Mouse (Mus musculus): Measurements from ENCODE around the gene Cyp4f13. TPM values are rescaled to one million over a fixed set of nuclear protein-coding genes. Genes with fewer than 3 reads are reported as not detected.

The Cyp4f13 gene
- polyA plus RNA-seq, 1 experiment from 2014 or later: 5.4 TPM

DNA sequence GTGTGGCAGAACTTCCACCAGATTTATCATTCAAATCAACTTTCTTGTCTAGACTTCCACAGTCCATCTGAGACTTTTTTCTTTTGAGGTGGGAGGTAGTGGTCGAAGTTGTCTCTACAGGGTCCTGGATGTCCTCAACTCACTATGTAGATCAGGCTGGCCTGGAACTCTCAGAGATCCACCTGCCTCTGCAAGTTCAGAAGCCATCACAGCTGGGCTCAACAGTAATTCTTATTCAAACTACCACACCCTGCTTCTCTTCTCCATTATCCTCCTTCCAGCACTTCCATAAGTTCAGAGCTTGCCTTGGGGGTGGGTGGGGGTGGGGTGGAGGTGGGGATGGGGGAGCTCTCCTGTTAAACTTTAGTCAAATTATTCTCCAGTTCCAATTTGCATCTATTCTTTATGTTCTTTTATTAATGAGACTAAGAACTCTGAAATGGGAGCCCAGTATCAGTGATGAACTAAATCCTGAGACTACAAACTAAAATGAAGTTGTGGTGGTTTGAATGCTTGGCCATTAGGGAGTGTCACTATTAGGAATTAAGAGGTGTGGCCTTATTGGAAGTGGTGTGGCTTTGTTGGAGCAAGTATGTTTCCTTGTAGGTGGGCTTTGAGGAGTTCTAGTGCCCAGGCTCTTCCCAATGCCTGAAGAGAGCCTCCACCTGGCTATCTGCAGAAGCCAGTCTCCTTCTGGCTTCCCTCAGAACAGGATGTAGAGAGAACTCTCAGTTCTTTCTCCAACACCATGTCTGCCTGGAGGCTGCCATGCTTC lies 45.3 kb downstream of the Cyp4f13 start:
- H3K4me3 ChIP-seq: no peak overlapping the region
- no peak overlapping the region for H3K27ac ChIP-seq
- ATAC-seq: no peak
- H3K36me3 ChIP-seq: no peaks in the 10 kb centered on the region
- H3K9me3 ChIP-seq (replicated peaks): no peaks in the 10 kb centered on the region
- WGBS (ENCODE audit: insufficient replicate concordance): 43% methylated on average over 1 of the region's 1 CpGs
- no peaks in the 10 kb centered on the region for H3K4me1 ChIP-seq
- H3K27me3 ChIP-seq (replicated peaks): peaks cover 13% of the 10 kb centered on the region
- H3K9ac ChIP-seq: no peak overlapping the region
- no peak overlapping the region for H3K4me2 ChIP-seq

DNA sequence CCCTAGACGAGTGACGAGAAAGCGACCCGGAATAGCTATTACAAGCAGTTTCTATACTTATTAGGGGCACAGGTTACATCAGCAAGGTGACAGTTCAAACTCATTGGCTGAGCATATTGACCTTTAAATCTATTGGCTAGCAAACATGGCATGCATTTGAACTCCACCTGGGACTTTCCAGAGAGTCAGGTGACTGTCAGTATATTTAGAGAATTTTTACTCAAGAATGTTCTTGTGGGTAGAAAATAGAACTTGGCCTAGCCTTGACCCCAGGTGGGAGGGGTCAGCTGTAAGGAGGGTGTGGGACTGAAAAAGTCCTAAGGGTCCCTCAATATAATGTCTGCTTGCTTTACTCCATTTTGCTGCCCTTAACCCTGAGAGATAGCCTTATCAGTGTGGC lies 51.8 kb downstream of the Cyp4f13 start:
- no peaks in the 10 kb centered on the region for H3K9me3 ChIP-seq (replicated peaks)
- WGBS (ENCODE audit: insufficient replicate concordance): 81% methylated on average over 4 of the region's 4 CpGs
- no peak overlapping the region for H3K9ac ChIP-seq
- ATAC-seq: no peak
- H3K36me3 ChIP-seq: no peaks in the 10 kb centered on the region
- H3K27ac ChIP-seq: no peak overlapping the region
- no peaks in the 10 kb centered on the region for H3K27me3 ChIP-seq (replicated peaks)
- H3K4me1 ChIP-seq: peaks cover 11% of the 10 kb centered on the region
- H3K4me3 ChIP-seq: no peak overlapping the region
- H3K4me2 ChIP-seq: no peak overlapping the region

DNA sequence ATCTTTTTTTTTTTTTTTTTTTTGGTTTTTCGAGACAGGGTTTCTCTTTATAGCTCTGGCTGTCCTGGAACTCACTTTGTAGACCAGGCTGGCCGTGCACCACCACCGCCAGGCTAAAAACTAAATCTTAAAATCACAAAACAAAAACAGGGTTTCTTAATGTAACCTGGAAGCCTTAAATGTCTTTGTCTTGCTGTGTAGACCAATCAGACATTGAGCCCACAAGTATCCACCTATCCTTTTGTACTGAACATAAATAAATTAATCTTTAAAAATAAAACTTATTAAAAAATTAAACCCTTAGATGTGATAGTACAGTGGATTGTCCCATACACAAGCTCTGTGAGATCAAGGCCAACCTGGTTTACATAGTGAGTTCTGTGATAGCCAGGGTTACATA lies 53.3 kb downstream of the Cyp4f13 start:
- Histone ChIP-seq H3K4me2 (no peak overlapping the region), H3K9ac (no peak overlapping the region), H3K4me3 (no peak overlapping the region), H3K27ac (no peak overlapping the region), H3K9me3 (replicated peaks) (no peaks in the 10 kb centered on the region), H3K27me3 (replicated peaks) (no peaks in the 10 kb centered on the region), H3K4me1 (peaks cover 22% of the 10 kb centered on the region), H3K36me3 (no peaks in the 10 kb centered on the region)
- no peak for ATAC-seq
- WGBS (ENCODE audit: insufficient replicate concordance): 61% methylated on average over 3 of the region's 3 CpGs

DNA sequence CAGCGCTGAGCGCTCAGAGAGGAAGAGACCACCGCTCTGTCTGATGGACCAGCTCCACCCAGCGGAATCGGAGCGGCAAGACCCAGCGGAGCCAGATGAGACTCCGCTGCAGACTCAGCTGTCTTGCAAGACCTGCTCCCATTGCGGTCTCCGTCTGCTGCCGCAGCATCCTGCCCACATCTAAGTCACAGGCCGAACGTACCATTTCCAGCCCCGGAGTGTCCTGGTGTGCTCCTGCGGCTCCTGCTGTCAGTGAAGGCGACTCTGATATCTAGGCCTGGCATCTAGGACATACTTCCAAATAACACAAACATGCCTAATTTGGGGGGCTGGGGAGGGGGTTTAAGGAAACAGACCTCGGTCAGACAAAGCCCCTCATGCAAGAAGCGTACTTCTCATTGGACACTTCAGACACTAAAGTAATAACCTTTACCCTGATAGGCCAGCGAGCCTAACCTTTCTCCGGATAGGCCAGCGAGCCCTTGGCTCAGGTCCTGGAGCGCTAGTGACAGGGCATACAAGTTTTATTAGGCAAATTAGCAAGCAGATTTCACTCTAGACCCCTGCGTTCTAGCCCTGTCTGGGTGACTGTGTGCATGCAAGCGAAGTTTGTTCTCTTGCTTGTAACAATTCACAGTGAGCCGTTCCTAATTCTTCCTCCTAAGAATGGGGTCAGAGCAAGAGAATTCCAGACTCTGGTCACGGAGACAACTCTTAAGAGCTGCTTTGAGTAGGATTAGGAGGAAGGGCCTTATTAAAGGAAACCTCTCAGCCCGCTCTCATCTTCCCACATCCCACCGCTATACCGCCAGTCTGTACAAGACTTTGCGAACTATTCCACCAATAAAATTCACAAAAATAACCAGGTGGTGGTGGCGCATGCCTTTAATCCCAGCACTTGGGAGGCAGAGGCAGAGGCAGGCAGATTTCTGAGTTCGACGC lies 55.7 kb downstream of the Cyp4f13 start, which contains the start of gene Zfp870:
Gene Zfp870, minus strand, starts transcription at position 404 of the 942 bp plus-strand sequence.
- H3K27ac ChIP-seq: peak within 1 kb of the TSS; percentile 69
- peak; percentile 94 for ATAC-seq
- 14% methylated on average over 33 of the region's 33 CpGs for WGBS (ENCODE audit: insufficient replicate concordance)

DNA sequence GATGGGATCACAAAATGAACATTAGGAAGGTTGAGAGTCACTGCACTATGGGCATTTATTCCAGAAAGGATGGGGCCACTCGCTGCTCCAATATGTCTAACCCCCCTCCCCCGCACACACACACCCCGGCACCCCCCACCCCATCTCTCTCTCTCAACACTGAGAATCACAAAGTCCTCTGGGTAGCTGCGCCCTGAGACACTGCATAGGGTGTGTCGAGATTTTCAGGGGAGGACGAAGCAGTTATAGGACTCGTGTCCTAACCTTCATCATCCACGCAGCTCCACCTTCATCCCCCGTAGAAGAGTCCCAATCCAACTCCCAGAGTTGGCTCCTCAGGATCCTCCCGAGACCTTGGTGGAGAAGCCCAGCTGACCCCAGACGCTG lies 56.4 kb downstream of the Cyp4f13 start:
- Histone ChIP-seq H3K36me3 (no peaks in the 10 kb centered on the region; the same call in 1 of the 2 replicates), H3K9ac (peak overlapping the region; percentile 78), H3K4me2 (peak overlapping the region; percentile 78), H3K4me1 (peaks cover 22% of the 10 kb centered on the region), H3K9me3 (replicated peaks) (no peaks in the 10 kb centered on the region), H3K27me3 (replicated peaks) (no peaks in the 10 kb centered on the region), H3K27ac (peak overlapping the region; percentile 61), H3K4me3 (peak overlapping the region; percentile 79)
- 6% methylated on average over 11 of the region's 11 CpGs for WGBS (ENCODE audit: insufficient replicate concordance)
- peak; percentile 38 for ATAC-seq

More for the DNA sequence above, 55.7 kb downstream of the Cyp4f13 start, which contains the start of gene Zfp870:
- peak within 1 kb of the TSS; percentile 78 for H3K9ac ChIP-seq
- peak within 1 kb of the TSS; percentile 79 for H3K4me3 ChIP-seq
- H3K36me3 ChIP-seq: no peaks in the 10 kb centered on the region; the same call in 1 of the 2 replicates
- no peaks in the 10 kb centered on the region for H3K27me3 ChIP-seq (replicated peaks)
- peak within 1 kb of the TSS; percentile 78 for H3K4me2 ChIP-seq
- H3K9me3 ChIP-seq (replicated peaks): no peaks in the 10 kb centered on the region
- peaks cover 22% of the 10 kb centered on the region for H3K4me1 ChIP-seq

DNA sequence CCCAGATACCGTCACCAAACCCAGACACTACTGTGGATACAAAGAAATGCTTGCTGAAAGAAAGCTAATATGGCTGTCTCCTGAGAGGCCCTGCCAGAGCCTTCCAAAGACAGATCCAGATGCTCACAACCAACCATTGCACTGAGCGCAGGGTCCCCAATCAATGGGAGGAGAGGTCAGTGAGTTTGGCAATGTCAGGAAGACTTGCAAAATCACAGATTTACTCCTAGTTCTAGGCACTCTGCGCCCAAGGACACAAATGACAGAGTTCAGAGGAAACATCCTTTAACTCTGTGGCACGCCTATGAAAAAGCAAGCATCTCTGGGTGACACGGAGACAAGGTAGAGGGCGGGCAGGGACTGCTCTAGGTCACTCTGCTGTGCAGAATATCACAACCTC lies 57.6 kb downstream of the Cyp4f13 start:
- H3K27me3 ChIP-seq (replicated peaks): no peaks in the 10 kb centered on the region
- no peak for ATAC-seq
- no peaks in the 10 kb centered on the region for H3K9me3 ChIP-seq (replicated peaks)
- no peak overlapping the region for H3K4me3 ChIP-seq
- H3K9ac ChIP-seq: no peak overlapping the region
- H3K27ac ChIP-seq: no peak overlapping the region
- H3K36me3 ChIP-seq: peaks cover 8% of the 10 kb centered on the region
- no peak overlapping the region for H3K4me2 ChIP-seq
- H3K4me1 ChIP-seq: peaks cover 22% of the 10 kb centered on the region
- 82% methylated on average over 6 of the region's 6 CpGs for WGBS (ENCODE audit: insufficient replicate concordance)

DNA sequence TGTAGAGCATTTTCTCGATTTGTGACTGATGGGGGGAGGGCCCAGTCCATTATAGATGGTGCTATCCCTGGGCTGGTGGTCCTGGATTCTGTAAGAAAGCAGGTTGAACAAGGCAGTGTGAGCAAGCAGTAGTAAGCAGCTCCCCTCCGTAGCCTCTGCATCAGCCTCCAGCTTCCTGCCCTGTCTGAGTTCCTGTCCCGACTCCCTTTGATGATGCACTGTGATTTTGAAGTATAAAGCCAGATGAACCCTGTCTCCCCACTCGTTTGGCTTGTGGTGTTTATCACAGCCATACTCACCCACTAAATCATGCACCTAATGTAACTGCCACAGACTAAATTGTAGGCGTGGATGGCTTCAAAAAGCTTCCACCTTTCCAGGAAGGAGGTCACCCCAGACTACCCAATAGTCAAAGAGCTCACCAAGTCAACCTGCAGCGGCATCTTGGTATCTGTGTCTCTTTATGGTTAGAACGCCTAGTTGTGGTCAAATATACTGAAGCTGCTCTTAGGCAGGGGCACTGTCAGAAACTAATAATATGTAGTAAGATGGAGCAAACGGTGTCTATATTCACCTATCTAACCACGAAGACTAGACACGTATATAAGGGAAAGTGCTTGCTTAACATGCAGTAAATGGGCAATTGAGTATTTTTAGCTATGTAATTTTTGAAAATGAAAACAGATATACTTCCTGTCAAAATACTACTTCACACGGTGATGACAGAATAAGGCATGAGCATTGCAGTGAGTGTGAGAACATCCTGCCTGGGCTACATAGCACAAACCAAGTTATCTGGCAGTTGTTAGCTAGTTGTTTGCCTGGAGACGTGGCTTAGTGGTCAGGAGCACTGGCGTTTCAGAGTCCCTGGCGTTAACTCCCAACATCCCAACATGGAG lies 66.6 kb downstream of the Cyp4f13 start:
- Histone ChIP-seq H3K4me3 (no peak overlapping the region), H3K27ac (no peak overlapping the region), H3K27me3 (replicated peaks) (peaks cover 28% of the 10 kb centered on the region), H3K9me3 (replicated peaks) (no peaks in the 10 kb centered on the region), H3K9ac (no peak overlapping the region), H3K4me2 (no peak overlapping the region), H3K4me1 (no peaks in the 10 kb centered on the region), H3K36me3 (peaks cover 37% of the 10 kb centered on the region)
- 76% methylated on average over 14 of the region's 14 CpGs for WGBS (ENCODE audit: insufficient replicate concordance)
- no peak for ATAC-seq

DNA sequence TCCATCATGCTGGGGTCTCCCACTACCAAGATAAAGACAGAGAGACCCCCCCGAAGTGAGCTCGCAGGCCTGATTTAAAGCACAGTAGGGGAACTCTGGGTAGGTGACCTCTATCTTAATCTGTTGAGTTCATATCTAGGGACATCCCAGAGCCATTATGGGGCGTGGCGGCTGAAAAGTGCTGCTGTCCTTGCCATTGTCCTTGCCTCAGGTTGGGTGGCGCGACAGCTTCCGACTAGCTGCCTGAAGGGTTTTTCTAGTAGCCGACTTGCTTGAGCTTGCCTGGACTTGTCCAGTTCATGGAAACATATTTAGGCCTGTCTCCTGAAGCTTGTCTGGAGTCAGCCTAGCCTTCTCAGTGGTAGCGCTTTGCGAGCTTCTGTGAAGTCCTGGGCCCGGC lies 68.4 kb downstream of the Cyp4f13 start:
- ATAC-seq: no peak
- peaks cover 28% of the 10 kb centered on the region for H3K27me3 ChIP-seq (replicated peaks)
- 83% methylated on average over 11 of the region's 11 CpGs for WGBS (ENCODE audit: insufficient replicate concordance)
- peaks cover 21% of the 10 kb centered on the region for H3K36me3 ChIP-seq
- H3K4me2 ChIP-seq: no peak overlapping the region
- no peaks in the 10 kb centered on the region for H3K9me3 ChIP-seq (replicated peaks)
- no peak overlapping the region for H3K4me3 ChIP-seq
- H3K9ac ChIP-seq: no peak overlapping the region
- no peaks in the 10 kb centered on the region for H3K4me1 ChIP-seq
- no peak overlapping the region for H3K27ac ChIP-seq

DNA sequence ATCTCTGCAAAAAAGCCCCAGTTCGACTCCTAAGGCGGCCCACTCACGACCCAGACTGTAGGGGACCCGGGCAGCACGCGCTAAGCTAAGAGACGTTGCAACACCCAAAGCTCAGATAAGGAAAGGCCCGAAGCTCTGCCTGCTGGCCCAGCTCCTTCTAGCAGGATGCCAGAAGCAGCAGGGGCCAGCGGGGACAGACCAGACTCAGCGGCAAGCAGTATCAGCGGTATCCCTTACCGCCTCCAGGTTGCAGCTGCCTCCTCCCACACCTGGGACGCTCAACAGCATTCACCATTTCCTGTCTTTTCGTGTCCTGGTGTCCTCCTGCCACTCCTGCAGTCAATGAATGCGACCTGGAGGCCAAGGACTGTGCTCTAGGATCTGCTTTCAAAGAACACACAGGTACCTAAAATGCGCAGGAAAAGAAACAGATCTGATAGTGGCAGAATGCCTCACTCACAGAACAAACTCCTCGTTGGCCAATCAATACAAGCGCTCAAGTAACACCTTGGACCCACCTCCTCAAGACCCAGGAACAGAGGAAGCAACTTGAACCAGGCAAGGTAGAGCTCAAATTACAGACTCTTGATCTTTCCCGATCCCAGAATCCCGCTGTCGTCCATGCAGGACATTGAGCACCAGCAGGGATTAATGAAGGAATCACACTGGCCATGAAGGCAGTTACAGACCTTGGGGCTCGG lies 69.6 kb downstream of the Cyp4f13 start:
- 6% methylated on average over 22 of the region's 22 CpGs for WGBS (ENCODE audit: insufficient replicate concordance)
- Histone ChIP-seq H3K27ac (no peak overlapping the region), H3K4me2 (peak overlapping the region; percentile 33), H3K4me1 (no peaks in the 10 kb centered on the region), H3K4me3 (no peak overlapping the region), H3K36me3 (peaks cover 9% of the 10 kb centered on the region), H3K27me3 (replicated peaks) (peaks cover 28% of the 10 kb centered on the region), H3K9ac (no peak overlapping the region), H3K9me3 (replicated peaks) (no peaks in the 10 kb centered on the region)
- ATAC-seq: no peak

All from liver, embryonic 12.5 days (tissue).